Mouse (Mus musculus) heart, adult 2 months (tissue): ENCODE measurements at regions not wholly inside any gene's neighbourhood (a gene's known extent, or its start where the extent isn't known, plus 50 kb on each side); places are given as distances from the start of the nearest gene placed in this dataset.

Source experiments
- DNase-seq, 2 experiments: peaks; one replicate each; pipeline ENCODE4 v3.0.0; 2021
- H3K27ac ChIP-seq: fragments of 200-600 bp; 2 replicates; pipeline ENCODE4 v1.8.1; 2022
- H3K27me3 ChIP-seq: fragments of 200-500 bp; 2 replicates; pipeline ENCODE4 v1.6.1; 2012; ENCODE audit warnings: mild to moderate bottlenecking, low read length, inconsistent platforms, mixed read lengths; ENCODE audit not compliant: control insufficient read depth, insufficient read depth
- H3K36me3 ChIP-seq: fragments of 200-500 bp; 2 replicates; pipeline ENCODE4 v1.6.1; 2012; ENCODE audit warnings: low read length, inconsistent platforms; ENCODE audit not compliant: control insufficient read depth, insufficient read depth
- H3K4me1 ChIP-seq: fragments of 200-500 bp; 2 replicates; pipeline ENCODE4 v1.6.1; 2011; ENCODE audit warnings: low read length; ENCODE audit not compliant: control insufficient read depth, insufficient read depth
- H3K4me3 ChIP-seq: fragments of 200-600 bp; 2 replicates; pipeline ENCODE4 v1.8.1; 2022
- H3K79me2 ChIP-seq: fragments of 200-500 bp; replicated peaks from 2 replicates; pipeline ENCODE4 v1.6.1; 2012; ENCODE audit warnings: mild to moderate bottlenecking, inconsistent platforms, low read length, moderate library complexity, mixed read lengths; ENCODE audit not compliant: control insufficient read depth, insufficient read depth
- H3K9ac ChIP-seq: fragments of 200-500 bp; 2 replicates; pipeline ENCODE4 v1.6.1; 2012; ENCODE audit warnings: low read depth, mild to moderate bottlenecking, control low read depth, inconsistent platforms, low read length, mixed read lengths
- CTCF ChIP-seq: fragments of 200-600 bp; IDR thresholded peaks from 2 replicates; pipeline ENCODE4 v1.8.1; 2022; ENCODE audit warnings: antibody characterized with exemption, mild to moderate bottlenecking, moderate library complexity
- EP300 ChIP-seq: fragments of 200-500 bp; IDR thresholded peaks from 2 replicates; pipeline ENCODE4 v1.6.1; 2011; ENCODE audit warnings: low read depth, low read length, control low read depth; ENCODE audit not compliant: insufficient read depth
- POLR2A ChIP-seq: fragments of 200-500 bp; IDR thresholded peaks from 2 replicates; pipeline ENCODE4 v1.6.1; 2011; ENCODE audit warnings: mild to moderate bottlenecking, low read depth, low read length, control low read depth; ENCODE audit not compliant: insufficient read depth
- WGBS: fragments of 180-500 bp; shearing (Covaris S2); methylation state at CpG from one replicate; pipeline ENCODE4 v1.1.7; 2018; 5-methylcytosine and 5-hydroxymethylcytosine counted together
- intact Hi-C: fragments of 180-260 bp; cut with DNase I; formaldehyde crosslinking; loops from one replicate; pipeline ENCODE4 v1.15.1; 2025

GRCm38 (mm10) chr11:64590091-64590490 is 153.6 kb upstream of the F930015N05Rik start:
- Histone ChIP-seq H3K79me2 (no peaks in the 10 kb centered on the region), H3K4me3 (no peak overlapping the region), H3K27ac (no peak overlapping the region), H3K27me3 (no peaks in the 10 kb centered on the region), H3K36me3 (no peaks in the 10 kb centered on the region), H3K4me1 (no peaks in the 10 kb centered on the region), H3K9ac (no peak overlapping the region)
- DNase-seq, result no peak
- intact Hi-C loops, result no loop called here
- TF ChIP-seq EP300 (no peak), POLR2A (no peak)
- WGBS, result 74% methylated on average over 4 of the region's 4 CpGs

GRCm38 (mm10) chr11:64592253-64592652 is 155.8 kb upstream of the F930015N05Rik start:
- no peaks in the 10 kb centered on the region for H3K36me3 ChIP-seq
- 91% methylated on average over 2 of the region's 2 CpGs for WGBS
- no peaks in the 10 kb centered on the region for H3K79me2 ChIP-seq
- H3K4me1 ChIP-seq, result no peaks in the 10 kb centered on the region
- intact Hi-C loops, result no loop called here
- no peaks in the 10 kb centered on the region for H3K27me3 ChIP-seq
- TF ChIP-seq CTCF (no peak), POLR2A (no peak), EP300 (no peak)
- H3K9ac ChIP-seq, result no peak overlapping the region
- H3K4me3 ChIP-seq, result no peak overlapping the region
- no peak for DNase-seq
- H3K27ac ChIP-seq, result no peak overlapping the region

- intact Hi-C loops, result no loop called here
- H3K9ac ChIP-seq, result no peak overlapping the region
- no peak overlapping the region for H3K27ac ChIP-seq
- no peaks in the 10 kb centered on the region for H3K36me3 ChIP-seq
- H3K4me3 ChIP-seq, result no peak overlapping the region
- 83% methylated on average over 4 of the region's 4 CpGs for WGBS
- no peak for DNase-seq
- TF ChIP-seq POLR2A, result no peak
- TF ChIP-seq CTCF, result no peak
- TF ChIP-seq EP300, result no peak
- peaks cover 4% of the 10 kb centered on the region for H3K4me1 ChIP-seq
- H3K27me3 ChIP-seq, result peaks cover 3% of the 10 kb centered on the region; the same call in 1 of the 2 replicates
- no peaks in the 10 kb centered on the region for H3K79me2 ChIP-seq
These were observed 160.9 kb upstream of the F930015N05Rik start for GRCm38 (mm10) chr11:64597305-64597704.

- TF ChIP-seq CTCF, result no peak
- no peak for TF ChIP-seq POLR2A
- TF ChIP-seq EP300, result no peak; the same call in 1 of the 2 replicates
- no peaks in the 10 kb centered on the region for H3K79me2 ChIP-seq
- H3K27me3 ChIP-seq, result peaks cover 3% of the 10 kb centered on the region; the same call in 1 of the 2 replicates
- intact Hi-C loops, result no loop called here
- H3K9ac ChIP-seq, result no peak overlapping the region
- H3K4me1 ChIP-seq, result peaks cover 4% of the 10 kb centered on the region
- WGBS, result 34% methylated on average over 3 of the region's 3 CpGs
- no peak overlapping the region for H3K4me3 ChIP-seq
- DNase-seq, result peak in 1 of 2 experiments; percentile 39
- no peaks in the 10 kb centered on the region for H3K36me3 ChIP-seq
- no peak overlapping the region for H3K27ac ChIP-seq
These were observed 162.7 kb upstream of the F930015N05Rik start for GRCm38 (mm10) chr11:64599178-64599577.

- 13% methylated on average over 10 of the region's 10 CpGs for WGBS
- no peak overlapping the region for H3K9ac ChIP-seq
- H3K27me3 ChIP-seq, result peaks cover 3% of the 10 kb centered on the region; the same call in 1 of the 2 replicates
- TF ChIP-seq EP300, result no peak
- TF ChIP-seq CTCF, result no peak
- TF ChIP-seq POLR2A, result no peak
- no peak overlapping the region for H3K27ac ChIP-seq
- H3K36me3 ChIP-seq, result no peaks in the 10 kb centered on the region
- peaks cover 4% of the 10 kb centered on the region for H3K4me1 ChIP-seq
- no peak overlapping the region for H3K4me3 ChIP-seq
- H3K79me2 ChIP-seq, result no peaks in the 10 kb centered on the region
- intact Hi-C loops, result no loop called here
- peak; percentile 31 to 67 for DNase-seq
These were observed 164.0 kb upstream of the F930015N05Rik start for GRCm38 (mm10) chr11:64600201-64601102.

- WGBS, result 61% methylated on average over 2 of the region's 2 CpGs
- Histone ChIP-seq H3K9ac (no peak overlapping the region), H3K4me3 (no peak overlapping the region), H3K36me3 (no peaks in the 10 kb centered on the region), H3K27ac (no peak overlapping the region), H3K79me2 (no peaks in the 10 kb centered on the region), H3K27me3 (no peaks in the 10 kb centered on the region), H3K4me1 (no peaks in the 10 kb centered on the region)
- intact Hi-C loops, result no loop called here
- DNase-seq, result no peak
- TF ChIP-seq EP300, result no peak
These were observed 172.6 kb upstream of the F930015N05Rik start for GRCm38 (mm10) chr11:64609043-64609442.
